ENCODE assay signal across 13 mouse cellular contexts in genomic region chr12:108841181-108841580, GRCm38 (mm10). TPM values are rescaled to one million over a fixed set of nuclear protein-coding genes. Genes with fewer than 3 reads are reported as not detected.
DNase-seq lines count a peak whose midpoint lies in the region; ATAC-seq and TF ChIP-seq lines count a peak whose summit lies in the region.
"Had no signal": no experiment of that assay in that cellular context is flagged by ENCODE, and none has a peak within 500 bp of the region (broad histone marks: within the 10 kb centered on the region; RNA-seq: fewer than 3 reads in every experiment).

No protein-coding gene starts in this region.

- no peak overlapping the region for H3K4me2 ChIP-seq in forebrain, postnatal 0 days (ENCODE audit: low read depth)
- no peak overlapping the region for H3K4me2 ChIP-seq in lung, embryonic 16.5 days (ENCODE audit: low read depth, low read length)
- H3K4me2 ChIP-seq: liver, embryonic 11.5 days had no signal

- H3K27me3 ChIP-seq in forebrain, postnatal 0 days (ENCODE audit: insufficient read depth, low read length) = no peaks in the 10 kb centered on the region
- no peaks in the 10 kb centered on the region for H3K27me3 ChIP-seq in forebrain, embryonic 10.5 days (ENCODE audit: poor library complexity, severe bottlenecking)
- H3K27me3 ChIP-seq in lung, embryonic 16.5 days (ENCODE audit: control insufficient read depth, insufficient read depth, low read depth, low read length) = no peaks in the 10 kb centered on the region

- DNase-seq in forebrain, postnatal 0 days = peak; percentile 42
- no peak for DNase-seq in forebrain, embryonic 10.5 days (ENCODE audit: extremely low spot score, low spot score)
- peak; percentile 41 for DNase-seq in brain, adult 2 months (ENCODE audit: low read depth, low spot score)
- peak; percentile 60 for DNase-seq in kidney, adult 9 months
- DNase-seq in left cerebral cortex, adult 8-10 months (ENCODE audit: low spot score in 2 of 2) = no peak
- no peak for DNase-seq in heart, postnatal 4 days
- no peak for DNase-seq in layer of hippocampus, adult 9-11 months
- DNase-seq: layer of hippocampus, postnatal 36 days; retina, postnatal 1 day had no signal

- no peak overlapping the region for H3K27ac ChIP-seq in forebrain, postnatal 0 days (ENCODE audit: low read depth, low read length)
- no peak overlapping the region for H3K27ac ChIP-seq in forebrain, embryonic 10.5 days
- peak overlapping the region; percentile 93 for H3K27ac ChIP-seq in lung, embryonic 16.5 days (ENCODE audit: low read length)
- H3K27ac ChIP-seq: midbrain, embryonic 10.5 days had no signal

- peaks cover 28% of the 10 kb centered on the region for H3K36me3 ChIP-seq in forebrain, postnatal 0 days (ENCODE audit: insufficient read depth)
- H3K36me3 ChIP-seq in forebrain, embryonic 10.5 days (replicated peaks) = peaks cover 86% of the 10 kb centered on the region
- peaks cover 25% of the 10 kb centered on the region for H3K36me3 ChIP-seq in lung, embryonic 16.5 days (ENCODE audit: control insufficient read depth, insufficient read depth, low read length)

- H3K9ac ChIP-seq in forebrain, postnatal 0 days = no peak overlapping the region
- no peak overlapping the region for H3K9ac ChIP-seq in lung, embryonic 16.5 days (ENCODE audit: low read length)

- no peak for TF ChIP-seq CTCF in forebrain, postnatal 0 days (IDR thresholded peaks at IDR 0.05; ENCODE audit: low read depth)

- no peak overlapping the region for H3K4me3 ChIP-seq in forebrain, postnatal 0 days (ENCODE audit: low read depth, low read length)
- no peak overlapping the region for H3K4me3 ChIP-seq in forebrain, embryonic 10.5 days
- H3K4me3 ChIP-seq in lung, embryonic 16.5 days (ENCODE audit: low read length) = no peak overlapping the region
- H3K4me3 ChIP-seq: midbrain, embryonic 10.5 days had no signal

- ATAC-seq in forebrain, postnatal 0 days = peak; percentile 30; the same call in 1 of the 2 replicates
- ATAC-seq in lung, embryonic 16.5 days (ENCODE audit: low read depth) = peak; percentile 86
- ATAC-seq: hindbrain, embryonic 16.5 days had no signal

- no peaks in the 10 kb centered on the region for H3K9me3 ChIP-seq in forebrain, postnatal 0 days (ENCODE audit: low read length)
- no peaks in the 10 kb centered on the region for H3K9me3 ChIP-seq in forebrain, embryonic 10.5 days
- no peaks in the 10 kb centered on the region for H3K9me3 ChIP-seq in lung, embryonic 16.5 days (ENCODE audit: control insufficient read depth, low read length)
- H3K9me3 ChIP-seq: midbrain, embryonic 10.5 days had no signal

- peaks cover 19% of the 10 kb centered on the region for H3K4me1 ChIP-seq in forebrain, postnatal 0 days (ENCODE audit: insufficient read depth)
- peaks cover 22% of the 10 kb centered on the region for H3K4me1 ChIP-seq in forebrain, embryonic 10.5 days
- peaks cover 25% of the 10 kb centered on the region for H3K4me1 ChIP-seq in lung, embryonic 16.5 days (replicated peaks; ENCODE audit: control insufficient read depth, insufficient read depth, low read length)

- 89% methylated on average over 6 of the region's 6 CpGs for WGBS in forebrain, postnatal 0 days
- WGBS in forebrain, embryonic 10.5 days = 95% methylated on average over 6 of the region's 6 CpGs
- WGBS in lung, embryonic 16.5 days = 69% methylated on average over 6 of the region's 6 CpGs

RNA-seq across cellular contexts. Expression of gene Slc25a47, which starts 5.3 kb away (rescaled TPM):
- 10.9 and 14.2 TPM in 2 replicates for total RNA-seq in forebrain, postnatal 0 days (2014; rRNA removed)
- polyA plus RNA-seq in forebrain, postnatal 0 days (2015; fragmentation: Nextera tagmentation; extraction: Ambion mirVana) = 11.9 and 12.3 TPM in 2 replicates
- polyA plus RNA-seq in forebrain, embryonic 10.5 days (2016; fragmentation: Nextera tagmentation; extraction: Ambion mirVana) = 9.8 and 11.9 TPM in 2 replicates
- polyA plus RNA-seq in lung, embryonic 16.5 days (2015; fragmentation: Nextera tagmentation; extraction: Ambion mirVana) = 9.3 and 9.5 TPM in 2 replicates
- total RNA-seq in left cerebral cortex, adult 8-10 months (2022) = 10 to 100 TPM in 2 of 4 experiments, 1 to 10 TPM in 2; 9.4 to 11.4 (median 10.4) TPM
- total RNA-seq in heart, postnatal 4 days (2021) = 1 to 10 TPM; 7.1 to 7.5 TPM

RNA-seq across cellular contexts. Expression of gene Slc25a29, which starts 5.5 kb away (rescaled TPM):
- total RNA-seq in forebrain, postnatal 0 days (2014; rRNA removed) = 17.4 and 19.5 TPM in 2 replicates
- polyA plus RNA-seq in forebrain, postnatal 0 days (2015; fragmentation: Nextera tagmentation; extraction: Ambion mirVana) = 18.7 and 21.4 TPM in 2 replicates
- 11.7 and 12.1 TPM in 2 replicates for polyA plus RNA-seq in forebrain, embryonic 10.5 days (2016; fragmentation: Nextera tagmentation; extraction: Ambion mirVana)
- polyA plus RNA-seq in lung, embryonic 16.5 days (2015; fragmentation: Nextera tagmentation; extraction: Ambion mirVana) = 7.5 and 7.8 TPM in 2 replicates
- total RNA-seq in left cerebral cortex, adult 8-10 months (2022) = 10 to 100 TPM; 13.7 to 15.9 (median 14.6) TPM
- total RNA-seq in heart, postnatal 4 days (2021) = 1 to 10 TPM; 2.1 to 2.2 TPM

RNA-seq across cellular contexts. Expression of gene Yy1, which starts 48.4 kb away (rescaled TPM):
- 31.9 and 33.8 TPM in 2 replicates for total RNA-seq in forebrain, postnatal 0 days (2014; rRNA removed)
- 7.4 and 8.8 TPM in 2 replicates for polyA plus RNA-seq in forebrain, postnatal 0 days (2015; fragmentation: Nextera tagmentation; extraction: Ambion mirVana)
- 15.1 and 15.4 TPM in 2 replicates for polyA plus RNA-seq in forebrain, embryonic 10.5 days (2016; fragmentation: Nextera tagmentation; extraction: Ambion mirVana)
- polyA plus RNA-seq in lung, embryonic 16.5 days (2015; fragmentation: Nextera tagmentation; extraction: Ambion mirVana) = 14.6 and 14.9 TPM in 2 replicates
- 10 to 100 TPM; 44.9 to 46.7 (median 46.1) TPM for total RNA-seq in left cerebral cortex, adult 8-10 months (2022)
- total RNA-seq in heart, postnatal 4 days (2021) = 10 to 100 TPM; 39.6 to 40.5 TPM

RNA-seq across cellular contexts. Expression of gene Wdr25, which starts 52.2 kb away (rescaled TPM):
- total RNA-seq in forebrain, postnatal 0 days (2014; rRNA removed) = 6.2 and 12.4 TPM in 2 replicates
- polyA plus RNA-seq in forebrain, postnatal 0 days (2015; fragmentation: Nextera tagmentation; extraction: Ambion mirVana) = 4.6 and 5.3 TPM in 2 replicates
- polyA plus RNA-seq in forebrain, embryonic 10.5 days (2016; fragmentation: Nextera tagmentation; extraction: Ambion mirVana) = 9.4 and 9.9 TPM in 2 replicates
- polyA plus RNA-seq in lung, embryonic 16.5 days (2015; fragmentation: Nextera tagmentation; extraction: Ambion mirVana) = 7.7 and 10.9 TPM in 2 replicates
- total RNA-seq in left cerebral cortex, adult 8-10 months (2022) = 10 to 100 TPM in 2 of 4 experiments, 1 to 10 TPM in 2; 7.9 to 12.9 (median 10.2) TPM
- total RNA-seq in heart, postnatal 4 days (2021) = 1 to 10 TPM; 4.2 to 5.2 TPM

RNA-seq across cellular contexts. Expression of gene Wars, which starts 52.8 kb away (rescaled TPM):
- 91.6 and 92.5 TPM in 2 replicates for total RNA-seq in forebrain, postnatal 0 days (2014; rRNA removed)
- polyA plus RNA-seq in forebrain, postnatal 0 days (2015; fragmentation: Nextera tagmentation; extraction: Ambion mirVana) = 99.8 and 108 TPM in 2 replicates
- polyA plus RNA-seq in forebrain, embryonic 10.5 days (2016; fragmentation: Nextera tagmentation; extraction: Ambion mirVana) = 152 and 157 TPM in 2 replicates
- polyA plus RNA-seq in lung, embryonic 16.5 days (2015; fragmentation: Nextera tagmentation; extraction: Ambion mirVana) = 77.0 and 77.8 TPM in 2 replicates
- total RNA-seq in left cerebral cortex, adult 8-10 months (2022) = 10 to 100 TPM; 76.5 to 92.1 (median 83.0) TPM
- total RNA-seq in heart, postnatal 4 days (2021) = 10 to 100 TPM; 48.1 to 49.0 TPM

Comparison
In these comparisons a context has a peak if more than half of its experiments do, and no peak if none do; other contexts are left out.
1. DNase-seq: peak in forebrain, postnatal 0 days (single experiment), brain, adult 2 months (single experiment) and kidney, adult 9 months (single experiment); none in forebrain, embryonic 10.5 days (single experiment), left cerebral cortex, adult 8-10 months (0 of 2), heart, postnatal 4 days (single experiment) and layer of hippocampus, adult 9-11 months (single experiment).